Comparison of ENCODE assay signal across 19 mouse cellular contexts in genomic region chr16:24990331-24990730, GRCm38 (mm10).
A peak's percentile ranks its signal among the peaks of the same experiment; 100 is the strongest.
DNase-seq lines count a peak whose midpoint lies in the region; ATAC-seq and TF ChIP-seq lines count a peak whose summit lies in the region.
"Had no signal": no experiment of that assay in that cellular context is flagged by ENCODE, and none has a peak within 500 bp of the region (broad histone marks: within the 10 kb centered on the region; RNA-seq: fewer than 3 reads in every experiment).

No protein-coding gene starts in this region.

- no peaks in the 10 kb centered on the region for H3K27me3 ChIP-seq in forebrain, postnatal 0 days (ENCODE audit: insufficient read depth, low read length)
- H3K27me3 ChIP-seq in forebrain, embryonic 10.5 days (ENCODE audit: poor library complexity, severe bottlenecking): no peaks in the 10 kb centered on the region
- no peaks in the 10 kb centered on the region for H3K27me3 ChIP-seq in heart, embryonic 13.5 days (replicated peaks)
- no peaks in the 10 kb centered on the region for H3K27me3 ChIP-seq in heart, embryonic 10.5 days (ENCODE audit: insufficient read depth, poor library complexity, severe bottlenecking)
- no peaks in the 10 kb centered on the region for H3K27me3 ChIP-seq in heart, postnatal 0 days (ENCODE audit: control insufficient read depth, insufficient read depth, low read length)
- H3K27me3 ChIP-seq: embryonic facial prominence, embryonic 15.5 days; intestine, embryonic 15.5 days had no signal

- H3K27ac ChIP-seq in forebrain, postnatal 0 days (ENCODE audit: low read depth, low read length): peak overlapping the region; percentile 62; the same call in 1 of the 2 replicates
- no peak overlapping the region for H3K27ac ChIP-seq in forebrain, embryonic 10.5 days
- H3K27ac ChIP-seq in heart, embryonic 13.5 days (replicated peaks): peak overlapping the region; percentile 65
- no peak overlapping the region for H3K27ac ChIP-seq in heart, embryonic 10.5 days
- peak overlapping the region; percentile 10; the same call in 1 of the 2 replicates for H3K27ac ChIP-seq in heart, postnatal 0 days (ENCODE audit: low read depth)
- H3K27ac ChIP-seq: embryonic facial prominence, embryonic 15.5 days; hindbrain, embryonic 10.5 days; hindbrain, embryonic 14.5 days; intestine, embryonic 15.5 days had no signal

- H3K36me3 ChIP-seq in forebrain, postnatal 0 days (ENCODE audit: insufficient read depth): no peaks in the 10 kb centered on the region
- no peaks in the 10 kb centered on the region for H3K36me3 ChIP-seq in forebrain, embryonic 10.5 days (replicated peaks)
- H3K36me3 ChIP-seq in heart, embryonic 13.5 days: no peaks in the 10 kb centered on the region; the same call in 1 of the 2 replicates
- peaks cover 2% of the 10 kb centered on the region; the same call in 1 of the 2 replicates for H3K36me3 ChIP-seq in heart, embryonic 10.5 days
- no peaks in the 10 kb centered on the region for H3K36me3 ChIP-seq in heart, postnatal 0 days (replicated peaks; ENCODE audit: control insufficient read depth, insufficient read depth, low read length)
- H3K36me3 ChIP-seq: embryonic facial prominence, embryonic 15.5 days; hindbrain, embryonic 10.5 days; intestine, embryonic 15.5 days had no signal

- no peak for TF ChIP-seq EP300 in heart, postnatal 0 days (IDR thresholded peaks at IDR 0.05; ENCODE audit: low read depth)

- H3K4me1 ChIP-seq in forebrain, postnatal 0 days (ENCODE audit: insufficient read depth): peaks cover 12% of the 10 kb centered on the region
- 0 out of 2 replicates have a peak, but pooled peaks cover 5% of the 10 kb centered on the region for H3K4me1 ChIP-seq in forebrain, embryonic 10.5 days
- H3K4me1 ChIP-seq in heart, embryonic 13.5 days: peaks cover 26% of the 10 kb centered on the region
- peaks cover 13% of the 10 kb centered on the region for H3K4me1 ChIP-seq in heart, embryonic 10.5 days
- H3K4me1 ChIP-seq in heart, postnatal 0 days (ENCODE audit: control insufficient read depth, insufficient read depth): peaks cover 27% of the 10 kb centered on the region
- H3K4me1 ChIP-seq: hindbrain, embryonic 10.5 days; intestine, embryonic 15.5 days had no signal

- H3K9me3 ChIP-seq in forebrain, postnatal 0 days (ENCODE audit: low read length): no peaks in the 10 kb centered on the region
- no peaks in the 10 kb centered on the region for H3K9me3 ChIP-seq in forebrain, embryonic 10.5 days
- no peaks in the 10 kb centered on the region for H3K9me3 ChIP-seq in heart, embryonic 13.5 days
- no peaks in the 10 kb centered on the region for H3K9me3 ChIP-seq in heart, embryonic 10.5 days
- no peaks in the 10 kb centered on the region for H3K9me3 ChIP-seq in heart, postnatal 0 days (replicated peaks; ENCODE audit: control insufficient read depth, low read length)
- H3K9me3 ChIP-seq: embryonic facial prominence, embryonic 15.5 days; hindbrain, embryonic 10.5 days; intestine, embryonic 15.5 days had no signal

- peak; percentile 60 for DNase-seq in forebrain, postnatal 0 days
- DNase-seq in forebrain, embryonic 10.5 days (ENCODE audit: extremely low spot score, low spot score): no peak
- no peak for DNase-seq in heart, embryonic 10.5 days (ENCODE audit: low spot score)
- no peak for DNase-seq in heart, postnatal 0 days (ENCODE audit: low spot score)
- DNase-seq in heart, postnatal 14 days: no peak
- DNase-seq in brain, adult 2 months (ENCODE audit: low read depth, low spot score): peak; percentile 43
- no peak for DNase-seq in embryo, embryonic 10.5 days (ENCODE audit: low spot score)
- DNase-seq: adrenal gland, adult 2 months; adrenal gland, postnatal 25 days; embryo, embryonic 11 days; gastrocnemius, postnatal 14 days; kidney, adult 18-20 months had no signal

- no peak overlapping the region for H3K4me3 ChIP-seq in forebrain, postnatal 0 days (ENCODE audit: low read depth, low read length)
- no peak overlapping the region for H3K4me3 ChIP-seq in forebrain, embryonic 10.5 days
- H3K4me3 ChIP-seq in heart, embryonic 13.5 days: no peak overlapping the region
- no peak overlapping the region for H3K4me3 ChIP-seq in heart, embryonic 10.5 days
- no peak overlapping the region for H3K4me3 ChIP-seq in heart, postnatal 0 days (ENCODE audit: low read depth, low read length)
- H3K4me3 ChIP-seq: embryonic facial prominence, embryonic 15.5 days; erythroblast, embryonic 14.5 days; hindbrain, embryonic 10.5 days; intestine, embryonic 15.5 days had no signal

- no peak overlapping the region for H3K4me2 ChIP-seq in forebrain, postnatal 0 days (ENCODE audit: low read depth)
- peak overlapping the region; percentile 36 for H3K4me2 ChIP-seq in heart, embryonic 13.5 days
- no peak overlapping the region for H3K4me2 ChIP-seq in heart, postnatal 0 days (ENCODE audit: low read depth, low read length)
- H3K4me2 ChIP-seq: embryonic facial prominence, embryonic 15.5 days; heart, embryonic 11.5 days; hindbrain, embryonic 14.5 days; intestine, embryonic 15.5 days had no signal

- no peak overlapping the region for H3K9ac ChIP-seq in forebrain, postnatal 0 days
- H3K9ac ChIP-seq in heart, embryonic 13.5 days: no peak overlapping the region
- H3K9ac ChIP-seq in heart, postnatal 0 days (replicated peaks; ENCODE audit: low read depth, low read length): no peak overlapping the region
- H3K9ac ChIP-seq: embryonic facial prominence, embryonic 15.5 days; hindbrain, embryonic 14.5 days; intestine, embryonic 15.5 days had no signal

- intact Hi-C loops in heart, postnatal 14 days (cut with DNase I): no loop called here

- WGBS in forebrain, postnatal 0 days: 60% methylated on average over 11 of the region's 11 CpGs
- 91% methylated on average over 11 of the region's 11 CpGs for WGBS in forebrain, embryonic 10.5 days
- 50% methylated on average over 11 of the region's 11 CpGs for WGBS in heart, embryonic 13.5 days
- WGBS in heart, embryonic 10.5 days: 73% methylated on average over 11 of the region's 11 CpGs
- 41% methylated on average over 11 of the region's 11 CpGs for WGBS in heart, postnatal 0 days

- ATAC-seq in forebrain, postnatal 0 days: peak; percentile 68
- no peak for ATAC-seq in heart, embryonic 13.5 days (ENCODE audit: extremely low read depth, insufficient number of reproducible peaks, low FRiP score, low TSS enrichment)
- ATAC-seq in heart, postnatal 0 days (ENCODE audit: insufficient read depth, low read depth): no peak
- ATAC-seq: intestine, embryonic 15.5 days had no signal

- TF ChIP-seq CTCF in forebrain, postnatal 0 days (IDR thresholded peaks at IDR 0.05; ENCODE audit: low read depth): no peak
- no peak for TF ChIP-seq CTCF in heart, postnatal 0 days (IDR thresholded peaks at IDR 0.05; ENCODE audit: low read depth)

Comparison
In these comparisons a context has a peak if more than half of its experiments do, and no peak if none do; other contexts are left out.
1. DNase-seq: peak in forebrain, postnatal 0 days (single experiment) and brain, adult 2 months (single experiment); none in forebrain, embryonic 10.5 days (single experiment), heart, embryonic 10.5 days (single experiment), heart, postnatal 0 days (single experiment), heart, postnatal 14 days (0 of 2) and embryo, embryonic 10.5 days (single experiment).
2. H3K27ac ChIP-seq: peak in forebrain, postnatal 0 days (single experiment), heart, embryonic 13.5 days (single experiment) and heart, postnatal 0 days (single experiment); none in forebrain, embryonic 10.5 days (single experiment) and heart, embryonic 10.5 days (single experiment).